Mouse (Mus musculus) C2C12 (cell line): Measurements from ENCODE around the gene Rhbdd2. TPM values are rescaled to one million over a fixed set of nuclear protein-coding genes. Genes with fewer than 3 reads are reported as not detected.

Experiments used
- H3K27me3 ChIP-seq: one replicate; pipeline ENCODE4 v1.6.1; 2011; ENCODE audit not compliant: control insufficient read depth, insufficient read depth, insufficient read length
- H3K36me3 ChIP-seq: one replicate; pipeline ENCODE4 v1.6.1; 2011; ENCODE audit not compliant: control insufficient read depth, insufficient read depth
- H3K4me3 ChIP-seq: one replicate; pipeline ENCODE4 v1.5.1; 2011; ENCODE audit warnings: mild to moderate bottlenecking, control low read depth; ENCODE audit not compliant: poor library complexity, insufficient read depth, severe bottlenecking
- H3K79me2 ChIP-seq: one replicate; pipeline ENCODE4 v1.6.1; 2011; ENCODE audit not compliant: control insufficient read depth, insufficient read depth
- H3K79me3 ChIP-seq: one replicate; pipeline ENCODE4 v1.6.1; 2011; ENCODE audit warnings: low read depth, control low read depth
- H3ac ChIP-seq: one replicate; pipeline ENCODE3; 2011; ENCODE audit warnings: low read depth; ENCODE audit not compliant: control insufficient read depth, insufficient read length
- CEBPB ChIP-seq: IDR thresholded peaks from one replicate; pipeline ENCODE4 v1.6.1; 2011; ENCODE audit warnings: low read depth, mild to moderate bottlenecking, control low read depth, moderate library complexity
- CTCF ChIP-seq: IDR thresholded peaks from one replicate; pipeline ENCODE4 v1.5.1; 2011; ENCODE audit not compliant: control insufficient read depth, insufficient read depth, insufficient read length
- FOSL1 ChIP-seq: IDR thresholded peaks from one replicate; pipeline ENCODE4 v1.8.0; 2011; ENCODE audit warnings: mild to moderate bottlenecking, low read length; ENCODE audit not compliant: poor library complexity, insufficient read depth, severe bottlenecking
- MAX ChIP-seq: IDR thresholded peaks from one replicate; pipeline ENCODE4 v1.6.1; 2011; ENCODE audit warnings: mild to moderate bottlenecking, control low read depth
- MYOD1 ChIP-seq: IDR thresholded peaks from one replicate; pipeline ENCODE4 v1.6.1; 2011; ENCODE audit warnings: low read depth; ENCODE audit not compliant: control insufficient read depth, insufficient read length
- MYOG ChIP-seq: IDR thresholded peaks from one replicate; pipeline ENCODE4 v1.6.1; 2011; ENCODE audit not compliant: control insufficient read depth, insufficient read length; ENCODE audit errors: extremely low read depth
- USF1 ChIP-seq: IDR thresholded peaks from one replicate; pipeline ENCODE4 v1.6.1; 2011; ENCODE audit warnings: low read depth, mild to moderate bottlenecking, control low read depth, moderate library complexity
- polyA plus RNA-seq: library from polyadenylated mRNA; unstranded; fragments of >200 nt; fragmentation: generic; extraction: Trizol; gene quantifications from one replicate; pipeline ENCODE4 v1.2.1, GENCODE M21; 2012; ENCODE audit warnings: missing spikeins

The Rhbdd2 gene
- polyA plus RNA-seq, 1 experiment, result 16.7 TPM

- no peak overlapping the region for H3K4me3 ChIP-seq
- H3ac ChIP-seq, result no peak overlapping the region
Measured at GRCm38 (mm10) chr5:135642686-135643551, 10.5 kb downstream of the Rhbdd2 start.

GRCm38 (mm10) chr5:135643552-135643842 is 11.1 kb downstream of the Rhbdd2 start:
- no peaks in the 10 kb centered on the region for H3K79me3 ChIP-seq
- no peak overlapping the region for H3ac ChIP-seq
- H3K4me3 ChIP-seq, result no peak overlapping the region
- H3K36me3 ChIP-seq, result peaks cover 11% of the 10 kb centered on the region
- TF ChIP-seq CTCF (no peak), FOSL1 (no peak), USF1 (no peak), CEBPB (no peak), MAX (no peak), MYOG (no peak), MYOD1 (no peak)
- no peaks in the 10 kb centered on the region for H3K79me2 ChIP-seq
- H3K27me3 ChIP-seq, result no peaks in the 10 kb centered on the region

More at GRCm38 (mm10) chr5:135642686-135643551, 10.5 kb downstream of the Rhbdd2 start:
- TF ChIP-seq CEBPB (no peak), FOSL1 (no peak), USF1 (no peak), MYOD1 (no peak), MYOG (no peak), MAX (no peak), CTCF (no peak)
- Histone ChIP-seq H3K79me2 (no peaks in the 10 kb centered on the region), H3K27me3 (no peaks in the 10 kb centered on the region), H3K36me3 (peaks cover 14% of the 10 kb centered on the region), H3K79me3 (no peaks in the 10 kb centered on the region)

- Histone ChIP-seq H3K79me3 (no peaks in the 10 kb centered on the region), H3K4me3 (no peak overlapping the region), H3K36me3 (peaks cover 8% of the 10 kb centered on the region), H3K79me2 (no peaks in the 10 kb centered on the region), H3ac (no peak overlapping the region), H3K27me3 (no peaks in the 10 kb centered on the region)
- TF ChIP-seq MAX (no peak), MYOG (no peak), CEBPB (no peak), FOSL1 (no peak), CTCF (no peak), MYOD1 (no peak), USF1 (no peak)
Measured at GRCm38 (mm10) chr5:135643869-135644268, 11.5 kb downstream of the Rhbdd2 start.

- no peak overlapping the region for H3K4me3 ChIP-seq
- H3K79me3 ChIP-seq, result no peaks in the 10 kb centered on the region
- H3ac ChIP-seq, result no peak overlapping the region
- peaks cover 4% of the 10 kb centered on the region for H3K36me3 ChIP-seq
- no peaks in the 10 kb centered on the region for H3K79me2 ChIP-seq
- H3K27me3 ChIP-seq, result no peaks in the 10 kb centered on the region
- TF ChIP-seq MYOD1 (no peak), CTCF (no peak), FOSL1 (no peak), USF1 (no peak), MYOG (no peak), MAX (no peak), CEBPB (no peak)
Measured at GRCm38 (mm10) chr5:135645330-135645729, 12.9 kb downstream of the Rhbdd2 start.

GRCm38 (mm10) chr5:135646038-135646437 is 13.6 kb downstream of the Rhbdd2 start:
- Histone ChIP-seq H3K79me3 (no peaks in the 10 kb centered on the region), H3ac (no peak overlapping the region), H3K79me2 (no peaks in the 10 kb centered on the region), H3K4me3 (no peak overlapping the region), H3K27me3 (no peaks in the 10 kb centered on the region), H3K36me3 (peaks cover 4% of the 10 kb centered on the region)
- TF ChIP-seq USF1 (no peak), MYOG (no peak), FOSL1 (no peak), CEBPB (no peak), MAX (no peak), CTCF (no peak), MYOD1 (no peak)
